Comparison of ENCODE assay signal across 8 mouse cellular contexts in the genomic region with DNA sequence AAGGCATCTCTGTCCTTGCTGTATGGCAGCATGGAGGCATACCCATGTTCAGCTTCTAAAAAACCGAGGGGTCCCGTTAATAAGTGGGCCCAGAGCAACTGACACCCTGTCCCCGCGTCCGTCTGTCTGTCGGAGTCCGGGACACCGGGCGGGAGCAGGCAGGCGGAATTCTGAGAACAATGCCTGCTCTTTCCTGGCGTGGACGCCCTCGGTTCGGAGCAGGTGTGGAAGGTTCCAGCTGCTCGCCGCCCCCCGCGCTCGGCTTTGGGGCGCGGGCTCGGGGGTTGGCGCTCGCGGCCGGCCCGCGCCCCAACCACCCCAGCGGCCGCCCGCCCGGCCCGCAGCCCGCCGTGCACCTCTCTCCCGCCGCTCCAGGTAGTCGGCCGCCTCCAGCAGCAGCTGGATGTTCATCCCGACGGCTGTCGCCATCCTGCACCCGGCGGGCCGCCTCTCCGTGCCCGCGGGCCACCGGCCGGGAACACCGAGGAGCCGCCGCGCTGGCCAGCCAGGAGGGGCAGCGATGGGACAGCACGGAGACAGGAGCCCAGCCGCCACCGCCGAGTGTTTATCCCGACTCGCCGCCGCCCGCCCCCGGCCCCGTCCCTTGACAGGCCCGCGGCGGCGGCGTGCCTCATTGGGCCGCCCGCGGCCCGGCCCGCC. TPM values are rescaled to one million over a fixed set of nuclear protein-coding genes. Genes with fewer than 3 reads are reported as not detected.
A peak's percentile ranks its signal among the peaks of the same experiment; 100 is the strongest.
DNase-seq lines count a peak whose midpoint lies in the region; ATAC-seq and TF ChIP-seq lines count a peak whose summit lies in the region.

A gene (minus strand): TSS at position 582 of the 660 bp plus-strand sequence.

- TF ChIP-seq CTCF in kidney, adult 2 months (conservative IDR thresholded peaks at IDR 0.05; ENCODE audit: insufficient read depth, insufficient read length, low read depth, low read length) = no peak
- no peak for TF ChIP-seq CTCF in E14TG2a.4 (conservative IDR thresholded peaks at IDR 0.05; ENCODE audit: low read length)
- no peak for TF ChIP-seq CTCF in stomach, postnatal 0 days (IDR thresholded peaks at IDR 0.05; ENCODE audit: low read depth)

- peak within 1 kb of the TSS; percentile 92 for H3K4me2 ChIP-seq in intestine, embryonic 14.5 days (ENCODE audit: low read length)
- peak within 1 kb of the TSS; percentile 73 for H3K4me2 ChIP-seq in liver, embryonic 16.5 days (ENCODE audit: low read depth, low read length)
- H3K4me2 ChIP-seq in stomach, postnatal 0 days (replicated peaks; ENCODE audit: low read depth) = peak within 1 kb of the TSS; percentile 85

- no peaks in the 10 kb centered on the region; the same call in 1 of the 2 replicates for H3K36me3 ChIP-seq in kidney, adult 2 months (ENCODE audit: control insufficient read depth, insufficient read depth, low read length)
- peaks cover 35% of the 10 kb centered on the region for H3K36me3 ChIP-seq in E14TG2a.4 (ENCODE audit: insufficient read depth, low read length)
- peaks cover 29% of the 10 kb centered on the region for H3K36me3 ChIP-seq in embryonic facial prominence, embryonic 10.5 days (replicated peaks)
- H3K36me3 ChIP-seq in intestine, embryonic 14.5 days (ENCODE audit: control insufficient read depth, insufficient read depth, low read length) = peaks cover 34% of the 10 kb centered on the region
- peaks cover 33% of the 10 kb centered on the region for H3K36me3 ChIP-seq in liver, embryonic 16.5 days (ENCODE audit: control insufficient read depth, insufficient read depth)
- peaks cover 2% of the 10 kb centered on the region; the same call in 1 of the 2 replicates for H3K36me3 ChIP-seq in stomach, postnatal 0 days (ENCODE audit: control insufficient read depth, insufficient read depth, low read length)

- no peak for TF ChIP-seq EP300 in stomach, postnatal 0 days (optimal IDR thresholded peaks at IDR 0.05)

- peaks cover 16% of the 10 kb centered on the region; the same call in 1 of the 2 replicates for H3K4me1 ChIP-seq in kidney, adult 2 months (ENCODE audit: control insufficient read depth, insufficient read depth, low read length)
- H3K4me1 ChIP-seq in E14TG2a.4 (replicated peaks; ENCODE audit: low read depth, low read length) = peaks cover 20% of the 10 kb centered on the region
- peaks cover 23% of the 10 kb centered on the region for H3K4me1 ChIP-seq in embryonic facial prominence, embryonic 10.5 days
- peaks cover 18% of the 10 kb centered on the region for H3K4me1 ChIP-seq in intestine, embryonic 14.5 days (replicated peaks; ENCODE audit: control insufficient read depth, insufficient read depth, low read length)
- peaks cover 45% of the 10 kb centered on the region for H3K4me1 ChIP-seq in liver, embryonic 16.5 days (ENCODE audit: control insufficient read depth, low read depth, low read length)
- no peaks in the 10 kb centered on the region for H3K4me1 ChIP-seq in stomach, postnatal 0 days (replicated peaks; ENCODE audit: control insufficient read depth, insufficient read depth)

- no peaks in the 10 kb centered on the region for H3K9me3 ChIP-seq in E14TG2a.4 (ENCODE audit: low read length)
- no peaks in the 10 kb centered on the region for H3K9me3 ChIP-seq in embryonic facial prominence, embryonic 10.5 days
- no peaks in the 10 kb centered on the region for H3K9me3 ChIP-seq in intestine, embryonic 14.5 days (ENCODE audit: control insufficient read depth, low read length)
- no peaks in the 10 kb centered on the region for H3K9me3 ChIP-seq in liver, embryonic 16.5 days (replicated peaks; ENCODE audit: control insufficient read depth, low read length)
- no peaks in the 10 kb centered on the region for H3K9me3 ChIP-seq in stomach, postnatal 0 days (ENCODE audit: control insufficient read depth, low read length)

- TF ChIP-seq POLR2A in kidney, adult 2 months (IDR thresholded peaks at IDR 0.05; ENCODE audit: low read depth, low read length) = peak; percentile 38

- ATAC-seq in intestine, embryonic 14.5 days (replicated peaks; ENCODE audit: low FRiP score, low TSS enrichment, low read depth) = no peak; the same call in 1 of the 2 replicates
- ATAC-seq in liver, embryonic 16.5 days (ENCODE audit: low read depth) = no peak; the same call in 1 of the 2 replicates
- ATAC-seq in stomach, postnatal 0 days (ENCODE audit: low FRiP score, low TSS enrichment) = no peak

- peak within 1 kb of the TSS; percentile 86 for H3K4me3 ChIP-seq in kidney, adult 2 months (ENCODE audit: insufficient read depth, low read depth, low read length)
- H3K4me3 ChIP-seq in E14TG2a.4 (replicated peaks; ENCODE audit: low read length) = peak within 1 kb of the TSS; percentile 92
- H3K4me3 ChIP-seq in embryonic facial prominence, embryonic 10.5 days = peak within 1 kb of the TSS; percentile 88
- peak within 1 kb of the TSS; percentile 62 for H3K4me3 ChIP-seq in intestine, embryonic 14.5 days (ENCODE audit: low read depth, low read length)
- H3K4me3 ChIP-seq in liver, embryonic 16.5 days (ENCODE audit: low read depth, low read length) = peak within 1 kb of the TSS; percentile 91
- H3K4me3 ChIP-seq in stomach, postnatal 0 days (ENCODE audit: low read depth, low read length) = peak within 1 kb of the TSS; percentile 98

- H3K9ac ChIP-seq in intestine, embryonic 14.5 days (ENCODE audit: low read length) = peak within 1 kb of the TSS; percentile 64
- peak within 1 kb of the TSS; percentile 95 for H3K9ac ChIP-seq in liver, embryonic 16.5 days (ENCODE audit: low read depth, low read length)
- peak within 1 kb of the TSS; percentile 92 for H3K9ac ChIP-seq in stomach, postnatal 0 days (ENCODE audit: low read length)

- no peaks in the 10 kb centered on the region for H3K27me3 ChIP-seq in kidney, adult 2 months (replicated peaks; ENCODE audit: control insufficient read depth, insufficient read depth, low read length)
- H3K27me3 ChIP-seq in E14TG2a.4 (ENCODE audit: insufficient read depth, low read length) = peaks cover 3% of the 10 kb centered on the region; the same call in 1 of the 2 replicates
- H3K27me3 ChIP-seq in embryonic facial prominence, embryonic 10.5 days (replicated peaks; ENCODE audit: low read depth, poor library complexity, severe bottlenecking) = no peaks in the 10 kb centered on the region
- no peaks in the 10 kb centered on the region for H3K27me3 ChIP-seq in intestine, embryonic 14.5 days (replicated peaks; ENCODE audit: control insufficient read depth, insufficient read depth, low read length)
- H3K27me3 ChIP-seq in liver, embryonic 16.5 days (ENCODE audit: control insufficient read depth, insufficient read depth, low read depth, low read length) = no peaks in the 10 kb centered on the region
- H3K27me3 ChIP-seq in stomach, postnatal 0 days (ENCODE audit: control insufficient read depth, insufficient read depth, low read length) = no peaks in the 10 kb centered on the region

- DNase-seq in kidney, adult 2 months = peak; percentile 27
- no peak for DNase-seq in kidney, postnatal 4 days
- no peak for DNase-seq in embryonic facial prominence, embryonic 10.5 days (ENCODE audit: low spot score)
- peak; percentile 54 for DNase-seq in intestine, embryonic 14.5 days (ENCODE audit: low spot score)
- DNase-seq in stomach, postnatal 0 days (ENCODE audit: low spot score) = no peak
- DNase-seq in cerebellum, postnatal 36 days = no peak

- WGBS in kidney, adult 2 months = 1% methylated on average over 73 of the region's 76 CpGs
- WGBS in embryonic facial prominence, embryonic 10.5 days = under 1% methylated on average over 76 of the region's 76 CpGs
- 2% methylated on average over 49 of the region's 76 CpGs for WGBS in intestine, embryonic 14.5 days
- WGBS in liver, embryonic 16.5 days (ENCODE audit: insufficient replicate concordance) = under 1% methylated on average over 67 of the region's 76 CpGs
- under 1% methylated on average over 70 of the region's 76 CpGs for whole genome bisulfite sequencing in stomach, postnatal 0 days

- H3K27ac ChIP-seq in kidney, adult 2 months (ENCODE audit: insufficient read depth, low read depth, low read length) = peak within 1 kb of the TSS; percentile 82
- peak within 1 kb of the TSS; percentile 73 for H3K27ac ChIP-seq in embryonic facial prominence, embryonic 10.5 days (replicated peaks)
- peak within 1 kb of the TSS; percentile 57; the same call in 1 of the 2 replicates for H3K27ac ChIP-seq in intestine, embryonic 14.5 days (ENCODE audit: low read depth)
- H3K27ac ChIP-seq in liver, embryonic 16.5 days (ENCODE audit: low read length) = peak within 1 kb of the TSS; percentile 90
- peak within 1 kb of the TSS; percentile 88 for H3K27ac ChIP-seq in stomach, postnatal 0 days (replicated peaks)

RNA-seq across cellular contexts. Expression of the gene that starts here (rescaled TPM):
- polyA plus RNA-seq in kidney, adult 2 months (2012; rRNA removed) = 8.7 and 9.9 TPM in 2 replicates
- polyA plus RNA-seq in embryonic facial prominence, embryonic 10.5 days (2016; fragmentation: Nextera tagmentation; extraction: Ambion mirVana) = 9.5 and 11.4 TPM in 2 replicates
- 9.4 and 10.3 TPM in 2 replicates for polyA plus RNA-seq in intestine, embryonic 14.5 days (2014; fragmentation: Nextera tagmentation; extraction: Ambion mirVana)
- polyA plus RNA-seq in liver, embryonic 16.5 days (2015; fragmentation: Nextera tagmentation; extraction: Ambion mirVana) = 51.6 and 53.8 TPM in 2 replicates
- 24.4 and 27.3 TPM in 2 replicates for polyA plus RNA-seq in stomach, postnatal 0 days (2015; fragmentation: Nextera tagmentation; extraction: Ambion mirVana)

Comparison
In these comparisons a context has a peak if more than half of its experiments do, and no peak if none do; other contexts are left out.
1. DNase-seq: peak in kidney, adult 2 months (single experiment) and intestine, embryonic 14.5 days (single experiment); none in kidney, postnatal 4 days (0 of 2), embryonic facial prominence, embryonic 10.5 days (single experiment), stomach, postnatal 0 days (single experiment) and cerebellum, postnatal 36 days (0 of 2).
2. Peak in every context shown above with its lines, with median percentiles within 50 percentile points of each other: H3K27ac ChIP-seq, H3K4me3 ChIP-seq, H3K4me2 ChIP-seq and H3K9ac ChIP-seq.